Mouse (Mus musculus) heart, adult 2 months (tissue): ENCODE measurements around the gene Ssh2.

Experiments
- CTCF ChIP-seq: fragments of 200-600 bp; IDR thresholded peaks from 2 replicates; pipeline ENCODE4 v1.8.1; 2022; ENCODE audit warnings: antibody characterized with exemption, mild to moderate bottlenecking, moderate library complexity
- POLR2A ChIP-seq: fragments of 200-500 bp; IDR thresholded peaks from 2 replicates; pipeline ENCODE4 v1.6.1; 2011; ENCODE audit warnings: mild to moderate bottlenecking, low read depth, low read length, control low read depth; ENCODE audit not compliant: insufficient read depth

DNA sequence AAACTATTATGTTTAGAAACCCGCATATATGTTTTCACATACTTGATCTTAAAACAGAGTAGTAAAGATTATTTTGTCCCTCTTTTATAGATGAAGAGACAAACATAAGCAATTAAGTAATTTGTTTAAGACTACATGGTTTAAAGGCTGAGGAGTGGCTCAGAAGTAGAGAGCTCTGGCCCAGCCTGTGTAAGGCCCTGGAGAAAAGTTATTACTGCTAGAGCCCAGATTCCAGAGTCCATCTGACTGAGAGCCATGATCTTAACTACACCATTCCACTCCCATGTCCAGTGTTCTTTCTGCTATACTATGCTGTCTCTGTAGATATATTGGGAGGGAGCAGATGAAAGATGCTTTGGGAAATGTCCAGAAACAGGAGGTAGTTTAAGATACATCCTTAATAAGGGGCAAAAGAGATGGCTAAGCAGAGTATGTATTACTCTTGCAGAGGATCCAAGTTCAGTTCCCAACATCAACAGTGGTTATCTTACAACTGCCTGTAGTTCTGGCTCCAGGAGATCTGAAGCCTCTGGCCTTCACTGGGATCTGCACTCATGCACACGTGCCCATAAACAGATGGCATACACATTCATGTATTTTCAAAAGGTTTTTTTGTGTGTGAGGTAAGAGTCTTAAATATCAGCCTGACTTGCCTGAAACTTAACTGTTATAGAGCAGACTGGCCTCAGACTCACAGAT, 198.2 kb downstream of the Ssh2 start:
- TF ChIP-seq CTCF (no peak), POLR2A (no peak)
